Mouse (Mus musculus): ENCODE measurements around the gene Top3a. TPM values are rescaled to one million over a fixed set of nuclear protein-coding genes. Genes with fewer than 3 reads are reported as not detected.
A peak's percentile ranks its signal among the peaks of the same experiment; 100 is the strongest.

Gene Top3a
- polyA plus RNA-seq, 1 experiment from 2014 or later: 25.9 TPM

- no peak overlapping the region; the same call in 1 of the 2 replicates for H3K9ac ChIP-seq (replicated peaks)
- H3K4me2 ChIP-seq: no peak overlapping the region
- ATAC-seq (ENCODE audit: insufficient number of reproducible peaks, insufficient read depth, low FRiP score, low TSS enrichment, low read depth): no peak
- no peaks in the 10 kb centered on the region for H3K27me3 ChIP-seq
- H3K27ac ChIP-seq: no peak overlapping the region
- peaks cover 37% of the 10 kb centered on the region for H3K36me3 ChIP-seq
- H3K4me1 ChIP-seq (replicated peaks): peaks cover 18% of the 10 kb centered on the region
- 90% methylated on average over 14 of the region's 14 CpGs for WGBS
- no peaks in the 10 kb centered on the region for H3K9me3 ChIP-seq
- H3K4me3 ChIP-seq (replicated peaks): no peak overlapping the region
Observed at GRCm38 (mm10) chr11:60731251-60731650, 45.9 kb downstream of the Top3a start.

- Histone ChIP-seq H3K27ac (no peak overlapping the region), H3K27me3 (no peaks in the 10 kb centered on the region), H3K36me3 (peaks cover 37% of the 10 kb centered on the region), H3K9me3 (no peaks in the 10 kb centered on the region), H3K9ac (replicated peaks) (no peak overlapping the region), H3K4me1 (replicated peaks) (peaks cover 23% of the 10 kb centered on the region), H3K4me3 (replicated peaks) (no peak overlapping the region), H3K4me2 (no peak overlapping the region)
- ATAC-seq (ENCODE audit: insufficient number of reproducible peaks, insufficient read depth, low FRiP score, low TSS enrichment, low read depth): no peak
- WGBS: 81% methylated on average over 9 of the region's 9 CpGs
Observed at GRCm38 (mm10) chr11:60730169-60730568, 47.0 kb downstream of the Top3a start.

- peaks cover 42% of the 10 kb centered on the region for H3K36me3 ChIP-seq
- peak overlapping the region; percentile 75 for H3K4me2 ChIP-seq
- no peak for ATAC-seq (ENCODE audit: insufficient number of reproducible peaks, insufficient read depth, low FRiP score, low TSS enrichment, low read depth)
- no peak overlapping the region for H3K27ac ChIP-seq
- H3K9me3 ChIP-seq: no peaks in the 10 kb centered on the region
- H3K4me1 ChIP-seq (replicated peaks): peaks cover 23% of the 10 kb centered on the region
- H3K27me3 ChIP-seq: no peaks in the 10 kb centered on the region
- peak overlapping the region; percentile 69 for H3K9ac ChIP-seq (replicated peaks)
- peak overlapping the region; percentile 87 for H3K4me3 ChIP-seq (replicated peaks)
- WGBS: 79% methylated on average over 6 of the region's 6 CpGs
Observed at GRCm38 (mm10) chr11:60729217-60729641, 47.9 kb downstream of the Top3a start.

- peaks cover 46% of the 10 kb centered on the region for H3K36me3 ChIP-seq
Observed at GRCm38 (mm10) chr11:60728260-60728761, 48.9 kb downstream of the Top3a start, which contains the start of gene Mief2. TSS of gene Mief2 (plus strand) at chr11:60728398.

GRCm38 (mm10) chr11:60727392-60728140 is 49.6 kb downstream of the Top3a start:
- H3K9me3 ChIP-seq: no peaks in the 10 kb centered on the region
- WGBS: 8% methylated on average over 12 of the region's 12 CpGs
- peak overlapping the region; percentile 87 for H3K4me3 ChIP-seq (replicated peaks)
- peaks cover 47% of the 10 kb centered on the region for H3K36me3 ChIP-seq
- peaks cover 23% of the 10 kb centered on the region for H3K4me1 ChIP-seq (replicated peaks)
- peak; percentile 23; the same call in 1 of the 2 replicates for ATAC-seq (ENCODE audit: insufficient number of reproducible peaks, insufficient read depth, low FRiP score, low TSS enrichment, low read depth)
- no peaks in the 10 kb centered on the region for H3K27me3 ChIP-seq
- peak overlapping the region; percentile 75 for H3K4me2 ChIP-seq
- H3K27ac ChIP-seq: peak overlapping the region; percentile 87
- H3K9ac ChIP-seq (replicated peaks): peak overlapping the region; percentile 84

More at GRCm38 (mm10) chr11:60728260-60728761, 48.9 kb downstream of the Top3a start, which contains the start of gene Mief2:
- under 1% methylated on average over 44 of the region's 44 CpGs for WGBS
- H3K4me2 ChIP-seq: peak within 1 kb of the TSS; percentile 75
- ATAC-seq (ENCODE audit: insufficient number of reproducible peaks, insufficient read depth, low FRiP score, low TSS enrichment, low read depth): peak; percentile 79
- peak within 1 kb of the TSS; percentile 84 for H3K9ac ChIP-seq (replicated peaks)
- H3K4me1 ChIP-seq (replicated peaks): peaks cover 23% of the 10 kb centered on the region
- no peaks in the 10 kb centered on the region for H3K27me3 ChIP-seq
- H3K9me3 ChIP-seq: no peaks in the 10 kb centered on the region
- peak within 1 kb of the TSS; percentile 87 for H3K27ac ChIP-seq
- H3K4me3 ChIP-seq (replicated peaks): peak within 1 kb of the TSS; percentile 87

GRCm38 (mm10) chr11:60726601-60727391 is 50.4 kb downstream of the Top3a start, which contains the start of gene Flii:
TSS of gene Flii (minus strand) at chr11:60727263.
- Histone ChIP-seq H3K4me2 (peak within 1 kb of the TSS; percentile 75), H3K9me3 (no peaks in the 10 kb centered on the region), H3K4me1 (replicated peaks) (peaks cover 23% of the 10 kb centered on the region), H3K9ac (replicated peaks) (peak within 1 kb of the TSS; percentile 84), H3K36me3 (peaks cover 49% of the 10 kb centered on the region), H3K27me3 (no peaks in the 10 kb centered on the region), H3K4me3 (replicated peaks) (peak within 1 kb of the TSS; percentile 87), H3K27ac (peak within 1 kb of the TSS; percentile 87)
- peak; percentile 61 for ATAC-seq (ENCODE audit: insufficient number of reproducible peaks, insufficient read depth, low FRiP score, low TSS enrichment, low read depth)
- under 1% methylated on average over 61 of the region's 71 CpGs for WGBS

- H3K4me3 ChIP-seq (replicated peaks): no peak overlapping the region
- H3K9ac ChIP-seq (replicated peaks): no peak overlapping the region
- H3K9me3 ChIP-seq: no peaks in the 10 kb centered on the region
- no peaks in the 10 kb centered on the region for H3K4me1 ChIP-seq (replicated peaks)
- no peak for ATAC-seq (ENCODE audit: insufficient number of reproducible peaks, insufficient read depth, low FRiP score, low TSS enrichment, low read depth)
- H3K27me3 ChIP-seq: no peaks in the 10 kb centered on the region
- WGBS: 84% methylated on average over 5 of the region's 5 CpGs
- H3K27ac ChIP-seq: no peak overlapping the region
- H3K4me2 ChIP-seq: no peak overlapping the region
- H3K36me3 ChIP-seq: peaks cover 99% of the 10 kb centered on the region
Observed at GRCm38 (mm10) chr11:60719263-60719662, 57.9 kb downstream of the Top3a start.

- no peak for ATAC-seq (ENCODE audit: insufficient number of reproducible peaks, insufficient read depth, low FRiP score, low TSS enrichment, low read depth)
- H3K27ac ChIP-seq: no peak overlapping the region
- peaks cover 99% of the 10 kb centered on the region for H3K36me3 ChIP-seq
Observed at GRCm38 (mm10) chr11:60715833-60716232, 61.3 kb downstream of the Top3a start.

GRCm38 (mm10) chr11:60712639-60713255 is 64.4 kb downstream of the Top3a start:
- H3K9ac ChIP-seq (replicated peaks): no peak overlapping the region
- H3K9me3 ChIP-seq: no peaks in the 10 kb centered on the region
- H3K27me3 ChIP-seq: no peaks in the 10 kb centered on the region
- H3K27ac ChIP-seq: no peak overlapping the region
- H3K4me1 ChIP-seq (replicated peaks): no peaks in the 10 kb centered on the region
- H3K36me3 ChIP-seq: peaks cover 100% of the 10 kb centered on the region
- 95% methylated on average over 13 of the region's 13 CpGs for WGBS
- no peak for ATAC-seq (ENCODE audit: insufficient number of reproducible peaks, insufficient read depth, low FRiP score, low TSS enrichment, low read depth)
- no peak overlapping the region for H3K4me3 ChIP-seq (replicated peaks)
- no peak overlapping the region for H3K4me2 ChIP-seq

More at GRCm38 (mm10) chr11:60715833-60716232, 61.3 kb downstream of the Top3a start:
- no peaks in the 10 kb centered on the region for H3K4me1 ChIP-seq (replicated peaks)
- H3K27me3 ChIP-seq: no peaks in the 10 kb centered on the region
- WGBS: 90% methylated on average over 5 of the region's 5 CpGs
- no peak overlapping the region for H3K9ac ChIP-seq (replicated peaks)
- H3K9me3 ChIP-seq: no peaks in the 10 kb centered on the region
- no peak overlapping the region for H3K4me3 ChIP-seq (replicated peaks)
- H3K4me2 ChIP-seq: no peak overlapping the region

GRCm38 (mm10) chr11:60712040-60712439 is 65.1 kb downstream of the Top3a start:
- Histone ChIP-seq H3K27me3 (no peaks in the 10 kb centered on the region), H3K9ac (replicated peaks) (no peak overlapping the region), H3K4me2 (no peak overlapping the region), H3K9me3 (no peaks in the 10 kb centered on the region), H3K27ac (no peak overlapping the region), H3K4me3 (replicated peaks) (no peak overlapping the region), H3K36me3 (peaks cover 100% of the 10 kb centered on the region), H3K4me1 (replicated peaks) (no peaks in the 10 kb centered on the region)
- WGBS: 91% methylated on average over 18 of the region's 18 CpGs
- no peak for ATAC-seq (ENCODE audit: insufficient number of reproducible peaks, insufficient read depth, low FRiP score, low TSS enrichment, low read depth)
